Mouse (Mus musculus): ENCODE data around the gene Rapgef4.

Gene Rapgef4

GRCm38 (mm10) chr2:72234085-72234484 lies 253.0 kb downstream of the Rapgef4 start:
- no peak for DNase-seq (ENCODE audit: low spot score)

- peak; percentile 86 for DNase-seq (ENCODE audit: low spot score)
Measured at GRCm38 (mm10) chr2:72234943-72235342, 253.9 kb downstream of the Rapgef4 start.

GRCm38 (mm10) chr2:72235361-72235901 lies 254.4 kb downstream of the Rapgef4 start:
- peak; percentile 10 for DNase-seq (ENCODE audit: low spot score)

GRCm38 (mm10) chr2:72238421-72238820 lies 257.4 kb downstream of the Rapgef4 start:
- no peak for DNase-seq (ENCODE audit: low spot score)

- DNase-seq (ENCODE audit: low spot score), result no peak
Measured at GRCm38 (mm10) chr2:72238925-72239324, 257.9 kb downstream of the Rapgef4 start.

- DNase-seq (ENCODE audit: low spot score), result no peak
Measured at GRCm38 (mm10) chr2:72239456-72239855, 258.4 kb downstream of the Rapgef4 start.

GRCm38 (mm10) chr2:72239993-72240392 lies 259.0 kb downstream of the Rapgef4 start:
- DNase-seq (ENCODE audit: low spot score), result no peak

GRCm38 (mm10) chr2:72240691-72241090 lies 259.7 kb downstream of the Rapgef4 start:
- no peak for DNase-seq (ENCODE audit: low spot score)

- DNase-seq (ENCODE audit: low spot score), result no peak
Measured at GRCm38 (mm10) chr2:72241714-72242472, 260.9 kb downstream of the Rapgef4 start.

GRCm38 (mm10) chr2:72242910-72243675 lies 262.1 kb downstream of the Rapgef4 start:
- DNase-seq (ENCODE audit: low spot score), result peak; percentile 25

- DNase-seq (ENCODE audit: low spot score), result no peak
Measured at GRCm38 (mm10) chr2:72245631-72246030, 264.6 kb downstream of the Rapgef4 start.

- no peak for DNase-seq (ENCODE audit: low spot score)
Measured at GRCm38 (mm10) chr2:72246376-72246775, 265.3 kb downstream of the Rapgef4 start.

GRCm38 (mm10) chr2:72247819-72248218 lies 266.8 kb downstream of the Rapgef4 start:
- no peak for DNase-seq (ENCODE audit: low spot score)

GRCm38 (mm10) chr2:72252510-72253505 lies 271.8 kb downstream of the Rapgef4 start:
- no peak for DNase-seq (ENCODE audit: low spot score)

GRCm38 (mm10) chr2:72253882-72254281 lies 272.8 kb downstream of the Rapgef4 start:
- DNase-seq (ENCODE audit: low spot score), result no peak

GRCm38 (mm10) chr2:72254813-72255582 lies 274.0 kb downstream of the Rapgef4 start:
- no peak for DNase-seq (ENCODE audit: low spot score)

GRCm38 (mm10) chr2:72260704-72261103 lies 279.7 kb downstream of the Rapgef4 start:
- no peak for DNase-seq (ENCODE audit: low spot score)

- no peak for DNase-seq (ENCODE audit: low spot score)
Measured at GRCm38 (mm10) chr2:72262814-72263480, 281.9 kb downstream of the Rapgef4 start.

- DNase-seq (ENCODE audit: low spot score), result no peak
Measured at GRCm38 (mm10) chr2:72267390-72267789, 286.4 kb downstream of the Rapgef4 start.

- DNase-seq (ENCODE audit: low spot score), result peak; percentile 63
Measured at GRCm38 (mm10) chr2:72269651-72270341, 288.8 kb downstream of the Rapgef4 start.
